In genomic region chr9:89212428-89212827, GRCm38 (mm10) we compare ENCODE assay signal across 11 mouse cellular contexts. TPM values are rescaled to one million over a fixed set of nuclear protein-coding genes. Genes with fewer than 3 reads are reported as not detected.
DNase-seq lines count a peak whose midpoint lies in the region; ATAC-seq and TF ChIP-seq lines count a peak whose summit lies in the region.
"Not testable (repeated sequence)": the region's sequence is repeated elsewhere in the genome, so short reads cannot be mapped to it uniquely, and the experiment has no call there.
"Had no signal": no experiment of that assay in that cellular context is flagged by ENCODE, and none has a peak within 500 bp of the region (broad histone marks: within the 10 kb centered on the region; RNA-seq: fewer than 3 reads in every experiment).

No protein-coding gene starts in this region.

- not testable (repeated sequence) for H3K27ac ChIP-seq in forebrain, postnatal 0 days (ENCODE audit: low read depth, low read length); hindbrain, embryonic 15.5 days (replicated peaks); kidney, postnatal 0 days; midbrain, postnatal 0 days (ENCODE audit: low read depth, low read length)

- peak; percentile 36 for DNase-seq in cerebellum, adult 11-12 months
- not testable (repeated sequence) for DNase-seq in forebrain, postnatal 0 days; kidney, postnatal 0 days (ENCODE audit: low spot score); midbrain, postnatal 0 days (ENCODE audit: low spot score)
- peak; percentile 61 to 66 for DNase-seq in lung, adult 18-20 months
- DNase-seq in thymus, postnatal 14 days = peak; percentile 76

- H3K36me3 ChIP-seq in forebrain, postnatal 0 days (ENCODE audit: insufficient read depth); hindbrain, embryonic 15.5 days; kidney, postnatal 0 days (ENCODE audit: insufficient read depth, low read length); midbrain, postnatal 0 days (ENCODE audit: insufficient read depth, low read length): not testable (repeated sequence)

- H3K9me3 ChIP-seq in forebrain, postnatal 0 days (ENCODE audit: low read length); hindbrain, embryonic 15.5 days; kidney, postnatal 0 days (replicated peaks; ENCODE audit: low read length); midbrain, postnatal 0 days (ENCODE audit: low read length): not testable (repeated sequence)

- H3K4me2 ChIP-seq in forebrain, postnatal 0 days (ENCODE audit: low read depth); hindbrain, embryonic 15.5 days; kidney, postnatal 0 days (ENCODE audit: low read length); midbrain, postnatal 0 days (ENCODE audit: low read depth, low read length, poor library complexity, severe bottlenecking): not testable (repeated sequence)

- ATAC-seq in CD4-positive, CD25-positive, alpha-beta regulatory T cell, adult 4 months = peak; percentile 57
- not testable (repeated sequence) for ATAC-seq in forebrain, postnatal 0 days; kidney, postnatal 0 days (replicated peaks; ENCODE audit: low FRiP score, low read depth); midbrain, postnatal 0 days (ENCODE audit: low FRiP score)
- peak; percentile 20; the same call in 1 of the 2 replicates for ATAC-seq in hindbrain, embryonic 15.5 days (ENCODE audit: low FRiP score, low read depth)

- not testable (repeated sequence) for H3K4me1 ChIP-seq in forebrain, postnatal 0 days (ENCODE audit: insufficient read depth); hindbrain, embryonic 15.5 days (replicated peaks); kidney, postnatal 0 days (replicated peaks; ENCODE audit: insufficient read depth, low read length); midbrain, postnatal 0 days (ENCODE audit: insufficient read depth, low read length)

- not testable (repeated sequence) for H3K9ac ChIP-seq in forebrain, postnatal 0 days; hindbrain, embryonic 15.5 days; kidney, postnatal 0 days (ENCODE audit: low read depth, low read length); midbrain, postnatal 0 days (replicated peaks; ENCODE audit: low read length, poor library complexity, severe bottlenecking)

- 47% methylated on average over 1 of the region's 1 CpGs for WGBS in forebrain, postnatal 0 days
- WGBS in hindbrain, embryonic 15.5 days = 44% methylated on average over 1 of the region's 1 CpGs
- 46% methylated on average over 1 of the region's 1 CpGs for WGBS in kidney, postnatal 0 days
- 70% methylated on average over 1 of the region's 1 CpGs for WGBS in midbrain, postnatal 0 days

- not testable (repeated sequence) for H3K27me3 ChIP-seq in forebrain, postnatal 0 days (ENCODE audit: insufficient read depth, low read length); hindbrain, embryonic 15.5 days; kidney, postnatal 0 days (ENCODE audit: insufficient read depth, low read length); midbrain, postnatal 0 days (ENCODE audit: insufficient read depth, low read length)

- TF ChIP-seq CTCF in forebrain, postnatal 0 days (IDR thresholded peaks at IDR 0.05; ENCODE audit: low read depth) = peak; percentile 13; the same call in 1 of the 2 replicates
- peak; percentile 41; the same call in 1 of the 2 replicates for TF ChIP-seq CTCF in kidney, postnatal 0 days (IDR thresholded peaks at IDR 0.05; ENCODE audit: low read depth)
- TF ChIP-seq CTCF in midbrain, postnatal 0 days (IDR thresholded peaks at IDR 0.05) = peak; percentile 33

- H3K4me3 ChIP-seq in forebrain, postnatal 0 days (ENCODE audit: low read depth, low read length); hindbrain, embryonic 15.5 days; kidney, postnatal 0 days (replicated peaks; ENCODE audit: low read depth, low read length); midbrain, postnatal 0 days (ENCODE audit: low read depth, low read length): not testable (repeated sequence)

RNA-seq across cellular contexts. Expression of gene Mthfs, which starts 2.0 kb away (rescaled TPM):
- polyA plus RNA-seq in CD4-positive, CD25-positive, alpha-beta regulatory T cell, adult 4 months (2017; shearing (Covaris generic)) = 100 to 1,000 TPM in 1 of 2 experiments, 10 to 100 TPM in 1; 97.1 to 120 TPM
- total RNA-seq in forebrain, postnatal 0 days (2014; rRNA removed) = 3.2 and 5.7 TPM in 2 replicates
- 15.1 and 17.8 TPM in 2 replicates for polyA plus RNA-seq in forebrain, postnatal 0 days (2015; fragmentation: Nextera tagmentation; extraction: Ambion mirVana)
- polyA plus RNA-seq in hindbrain, embryonic 15.5 days (2015; fragmentation: Nextera tagmentation; extraction: Ambion mirVana) = 17.2 and 18.0 TPM in 2 replicates
- 44.3 and 50.1 TPM in 2 replicates for polyA plus RNA-seq in kidney, postnatal 0 days (2015; fragmentation: Nextera tagmentation; extraction: Ambion mirVana)
- total RNA-seq in midbrain, postnatal 0 days (2014; rRNA removed) = 8.3 and 12.7 TPM in 2 replicates
- 16.9 and 20.6 TPM in 2 replicates for polyA plus RNA-seq in midbrain, postnatal 0 days (2015; fragmentation: Nextera tagmentation; extraction: Ambion mirVana)

RNA-seq across cellular contexts. Expression of gene Gm29094, which starts 13.2 kb away (rescaled TPM):
- 10 to 100 TPM in 1 of 2 experiments, 1 to 10 TPM in 1; 5.8 to 38.9 TPM for polyA plus RNA-seq in CD4-positive, CD25-positive, alpha-beta regulatory T cell, adult 4 months (2017; shearing (Covaris generic))
- not detected in 2 replicates for total RNA-seq in forebrain, postnatal 0 days (2014; rRNA removed)
- 0.68 and 1.3 TPM in 2 replicates for polyA plus RNA-seq in forebrain, postnatal 0 days (2015; fragmentation: Nextera tagmentation; extraction: Ambion mirVana)
- polyA plus RNA-seq in hindbrain, embryonic 15.5 days (2015; fragmentation: Nextera tagmentation; extraction: Ambion mirVana) = not detected in 2 replicates
- 1.3 and 1.5 TPM in 2 replicates for polyA plus RNA-seq in kidney, postnatal 0 days (2015; fragmentation: Nextera tagmentation; extraction: Ambion mirVana)
- total RNA-seq in midbrain, postnatal 0 days (2014; rRNA removed) = not detected in 2 replicates
- polyA plus RNA-seq in midbrain, postnatal 0 days (2015; fragmentation: Nextera tagmentation; extraction: Ambion mirVana) = 0.76 TPM in 1 of 2 replicates, not detected in the other
- total RNA-seq: layer of hippocampus, postnatal 10 days had no signal
- polyA plus RNA-seq: limb, embryonic 15.5 days; midbrain, embryonic 16.5 days had no signal

RNA-seq across cellular contexts. Expression of gene Bcl2a1b, which starts 13.4 kb away (rescaled TPM):
- 100 to 1,000 TPM; 217 to 227 TPM for polyA plus RNA-seq in CD4-positive, CD25-positive, alpha-beta regulatory T cell, adult 4 months (2017; shearing (Covaris generic))
- 2.8 and 5.2 TPM in 2 replicates for total RNA-seq in forebrain, postnatal 0 days (2014; rRNA removed)
- polyA plus RNA-seq in forebrain, postnatal 0 days (2015; fragmentation: Nextera tagmentation; extraction: Ambion mirVana) = 2.8 TPM in 2 replicates
- 1.1 and 2.0 TPM in 2 replicates for polyA plus RNA-seq in hindbrain, embryonic 15.5 days (2015; fragmentation: Nextera tagmentation; extraction: Ambion mirVana)
- 2.1 and 2.5 TPM in 2 replicates for polyA plus RNA-seq in kidney, postnatal 0 days (2015; fragmentation: Nextera tagmentation; extraction: Ambion mirVana)
- 0.38 and 0.57 TPM in 2 replicates for total RNA-seq in midbrain, postnatal 0 days (2014; rRNA removed)
- 1.8 and 2.8 TPM in 2 replicates for polyA plus RNA-seq in midbrain, postnatal 0 days (2015; fragmentation: Nextera tagmentation; extraction: Ambion mirVana)

Comparison
In these comparisons a context has a peak if more than half of its experiments do, and no peak if none do; other contexts are left out.
1. RNA of gene Bcl2a1b, which starts 13.4 kb away (polyA plus RNA-seq): 217 to 227 TPM in CD4-positive, CD25-positive, alpha-beta regulatory T cell, adult 4 months; 1.8 to 2.8 TPM in midbrain, postnatal 0 days, 2.8 TPM in forebrain, postnatal 0 days, 2.1 to 2.5 TPM in kidney, postnatal 0 days and 1.1 to 2.0 TPM in hindbrain, embryonic 15.5 days; every median in the first group is over 10 times any median in the second.
2. Peak in every context shown above with its lines, with median percentiles within 50 percentile points of each other: CTCF ChIP-seq.